Mouse (Mus musculus) cerebellum, adult 2 months (tissue): ENCODE data around the gene Glod4. TPM values are rescaled to one million over a fixed set of nuclear protein-coding genes. Genes with fewer than 3 reads are reported as not detected.

ENCODE experiments used
- DNase-seq, 2 experiments: peaks; one replicate each; pipeline ENCODE4 v3.0.0; 2021
- H3K27ac ChIP-seq: fragments of 200-500 bp; 2 replicates; pipeline ENCODE4 v1.5.1; 2012; ENCODE audit warnings: low read length, control low read depth, inconsistent platforms; ENCODE audit not compliant: insufficient read depth
- H3K27me3 ChIP-seq: fragments of 200-500 bp; 2 replicates; pipeline ENCODE4 v1.6.1; 2012; ENCODE audit warnings: inconsistent platforms, mild to moderate bottlenecking, low read length, moderate library complexity; ENCODE audit not compliant: control insufficient read depth, insufficient read depth
- H3K4me1 ChIP-seq: fragments of 200-500 bp; 2 replicates; pipeline ENCODE4 v1.6.1; 2011; ENCODE audit warnings: low read length; ENCODE audit not compliant: control insufficient read depth, insufficient read depth
- H3K4me3 ChIP-seq: fragments of 200-500 bp; replicated peaks from 2 replicates; pipeline ENCODE3; 2011; ENCODE audit warnings: mild to moderate bottlenecking, low read depth, low read length, control low read depth; ENCODE audit not compliant: insufficient read depth
- CTCF ChIP-seq: fragments of 200-500 bp; IDR thresholded peaks from 2 replicates; pipeline ENCODE4 v1.5.1; 2011; ENCODE audit warnings: low read depth, mild to moderate bottlenecking, control low read depth, low read length, moderate library complexity, borderline replicate concordance; ENCODE audit not compliant: insufficient read depth
- POLR2A ChIP-seq: fragments of 200-500 bp; IDR thresholded peaks from 2 replicates; pipeline ENCODE4 v1.6.1; 2011; ENCODE audit warnings: low read length, control low read depth, borderline replicate concordance; ENCODE audit not compliant: insufficient read depth
- WGBS: fragments of 180-500 bp; shearing (Covaris S2); methylation state at CpG from one replicate; pipeline ENCODE4 v1.1.7; 2018; 5-methylcytosine and 5-hydroxymethylcytosine counted together
- polyA plus RNA-seq: library from polyadenylated mRNA; depleted of rRNA; stranded (reverse); fragments of >200 nt; gene quantifications from 2 replicates; pipeline ENCODE4 v1.2.3, GENCODE M21; 2012; rRNA removed

The Glod4 gene
- polyA plus RNA-seq, 1 experiment, result 44.9 TPM

GRCm38 (mm10) chr11:76088506-76088905 is 155.0 kb downstream of the Glod4 start:
- DNase-seq, result no peak
- H3K4me3 ChIP-seq, result no peak overlapping the region
- WGBS, result 87% methylated on average over 4 of the region's 4 CpGs
- no peak overlapping the region for H3K27ac ChIP-seq
- H3K27me3 ChIP-seq, result no peaks in the 10 kb centered on the region
- TF ChIP-seq POLR2A, result no peak
- TF ChIP-seq CTCF, result no peak
- H3K4me1 ChIP-seq, result no peaks in the 10 kb centered on the region

DNA sequence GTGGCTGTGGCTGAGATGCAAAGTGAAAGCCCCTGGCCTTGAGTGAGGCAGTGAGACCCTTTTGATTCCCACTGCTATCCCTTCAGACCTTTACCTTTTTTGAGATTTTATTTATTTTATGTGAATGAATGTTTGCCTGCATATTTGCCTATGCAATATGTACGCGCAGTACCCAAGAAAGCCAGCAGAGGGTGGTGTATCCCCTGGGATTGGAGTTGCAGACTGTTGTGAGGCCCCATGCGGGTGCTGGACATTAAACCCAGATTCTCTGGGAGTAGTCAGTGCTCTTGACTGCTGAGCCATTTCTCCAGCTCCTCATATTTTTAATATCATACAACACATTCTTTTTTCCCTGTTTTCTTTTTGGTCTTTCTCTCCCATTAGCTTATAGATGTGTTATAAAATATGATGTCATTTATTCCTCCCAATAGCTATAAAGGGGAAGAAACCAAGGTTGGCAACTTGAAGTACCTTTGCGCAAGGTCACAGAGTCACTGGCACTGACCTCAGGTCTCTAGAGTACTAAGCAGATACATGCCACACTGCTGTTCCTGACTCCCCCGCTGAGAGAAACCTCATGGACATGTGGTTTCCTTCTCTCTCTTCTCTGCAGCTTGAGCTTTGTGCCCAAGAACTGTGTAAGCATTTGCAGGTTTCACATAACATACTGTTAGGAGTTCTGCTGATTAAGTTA is 157.5 kb downstream of the Glod4 start:
- Histone ChIP-seq H3K4me3 (no peak overlapping the region), H3K4me1 (no peaks in the 10 kb centered on the region), H3K27me3 (no peaks in the 10 kb centered on the region), H3K27ac (no peak overlapping the region)
- peak; percentile 63 for TF ChIP-seq CTCF
- TF ChIP-seq POLR2A, result no peak
- 79% methylated on average over 5 of the region's 5 CpGs for WGBS
- DNase-seq, result peak; percentile 16 to 44

DNA sequence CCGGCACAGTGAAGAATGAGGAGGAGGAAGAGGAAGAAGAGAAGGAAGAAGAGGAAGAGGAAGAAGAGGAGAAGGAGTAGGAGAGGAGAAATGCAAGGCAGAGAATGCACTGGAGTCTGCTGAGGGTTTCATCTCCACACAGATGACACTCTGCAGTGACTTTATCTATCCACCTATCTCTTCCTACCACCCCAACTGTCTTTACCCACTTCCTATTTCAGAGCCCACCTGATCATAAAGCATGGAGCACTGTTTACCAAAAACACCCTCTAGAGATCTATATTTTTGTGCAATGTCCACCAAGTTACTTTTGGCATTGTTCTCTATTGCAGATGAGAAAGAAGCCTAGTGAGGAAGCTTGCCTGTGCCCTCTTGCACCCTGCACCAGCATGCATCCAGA is 158.6 kb downstream of the Glod4 start:
- TF ChIP-seq CTCF (no peak), POLR2A (no peak)
- Histone ChIP-seq H3K27ac (no peak overlapping the region), H3K27me3 (no peaks in the 10 kb centered on the region), H3K4me1 (no peaks in the 10 kb centered on the region), H3K4me3 (no peak overlapping the region)
- 93% methylated on average over 1 of the region's 1 CpGs for WGBS
- DNase-seq, result no peak

DNA sequence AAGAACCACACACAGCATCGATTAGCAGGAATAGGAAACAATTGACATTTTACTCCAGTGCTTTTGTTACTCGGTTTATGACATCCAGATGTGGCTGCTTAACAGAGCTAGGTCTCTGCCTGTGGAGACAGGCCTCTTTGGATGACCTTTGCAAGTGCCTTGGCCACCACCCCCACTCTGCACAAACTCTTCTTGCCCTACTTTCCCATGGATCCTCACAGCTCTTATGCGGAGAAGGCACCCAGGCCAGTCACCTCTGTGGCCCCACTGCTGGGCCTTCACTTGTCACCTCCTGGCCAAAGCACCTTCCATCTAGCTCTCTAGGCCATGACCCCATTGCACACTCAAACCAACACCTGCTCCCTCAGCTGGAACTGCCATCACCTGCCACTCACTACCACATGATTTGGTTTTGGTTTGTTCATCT is 159.6 kb downstream of the Glod4 start:
- no peak for DNase-seq
- Histone ChIP-seq H3K4me1 (no peaks in the 10 kb centered on the region), H3K4me3 (no peak overlapping the region), H3K27ac (no peak overlapping the region), H3K27me3 (no peaks in the 10 kb centered on the region)
- 89% methylated on average over 3 of the region's 3 CpGs for WGBS
- TF ChIP-seq CTCF, result no peak
- no peak for TF ChIP-seq POLR2A

DNA sequence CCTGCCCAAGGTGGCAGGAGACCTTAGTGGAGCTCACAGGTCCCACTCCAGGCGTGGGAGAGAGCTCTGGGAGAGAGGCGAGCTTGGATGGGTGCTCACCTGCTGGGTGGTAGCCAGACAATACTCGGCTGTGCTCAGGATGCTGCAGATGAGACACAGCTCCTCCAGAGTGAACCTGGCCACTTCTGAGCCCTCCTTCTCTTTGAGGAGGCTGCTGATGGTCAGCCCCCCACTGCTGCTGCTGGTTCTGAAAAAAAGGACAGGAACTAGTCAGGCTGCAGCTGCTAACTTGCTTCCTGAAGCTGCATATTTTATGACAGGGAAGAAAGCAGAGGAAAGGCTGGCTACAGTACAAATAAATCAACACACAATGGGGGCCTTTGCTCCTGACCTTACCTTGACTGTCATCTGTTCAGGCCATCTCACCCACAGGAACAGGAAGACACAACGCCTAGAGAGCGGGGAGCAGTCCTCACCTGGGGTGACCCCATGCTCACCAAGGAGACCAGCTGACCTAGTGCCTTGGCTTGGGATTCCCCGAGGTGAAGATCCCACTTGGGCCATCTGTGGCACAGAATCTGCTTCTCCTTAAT is 162.4 kb downstream of the Glod4 start:
- TF ChIP-seq CTCF (no peak), POLR2A (no peak)
- WGBS, result 82% methylated on average over 6 of the region's 6 CpGs
- H3K4me3 ChIP-seq, result no peak overlapping the region
- no peaks in the 10 kb centered on the region for H3K4me1 ChIP-seq
- H3K27ac ChIP-seq, result no peak overlapping the region
- DNase-seq, result no peak
- no peaks in the 10 kb centered on the region for H3K27me3 ChIP-seq

DNA sequence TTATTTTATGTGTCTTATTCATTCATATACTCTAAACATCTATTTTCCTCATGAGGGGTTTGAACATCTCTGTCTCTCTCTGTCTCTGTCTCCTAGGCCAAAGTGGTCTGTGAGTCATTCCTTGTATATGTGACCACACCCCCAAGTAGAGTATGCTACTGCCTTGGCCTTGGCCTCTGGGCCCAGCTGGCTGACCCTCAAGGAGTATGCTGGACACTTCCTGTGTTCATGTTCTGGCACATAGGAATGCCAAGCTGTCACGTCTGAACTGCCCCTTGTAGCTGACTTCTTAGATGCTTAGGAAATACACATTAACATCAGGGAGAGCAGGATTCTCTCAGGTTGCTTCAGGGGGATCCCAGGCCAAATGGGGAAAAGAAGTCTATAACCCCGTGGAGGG is 163.2 kb downstream of the Glod4 start:
- Histone ChIP-seq H3K27me3 (no peaks in the 10 kb centered on the region), H3K4me1 (no peaks in the 10 kb centered on the region), H3K4me3 (no peak overlapping the region), H3K27ac (no peak overlapping the region)
- TF ChIP-seq POLR2A (no peak), CTCF (no peak)
- WGBS, result 54% methylated on average over 2 of the region's 2 CpGs
- no peak for DNase-seq

DNA sequence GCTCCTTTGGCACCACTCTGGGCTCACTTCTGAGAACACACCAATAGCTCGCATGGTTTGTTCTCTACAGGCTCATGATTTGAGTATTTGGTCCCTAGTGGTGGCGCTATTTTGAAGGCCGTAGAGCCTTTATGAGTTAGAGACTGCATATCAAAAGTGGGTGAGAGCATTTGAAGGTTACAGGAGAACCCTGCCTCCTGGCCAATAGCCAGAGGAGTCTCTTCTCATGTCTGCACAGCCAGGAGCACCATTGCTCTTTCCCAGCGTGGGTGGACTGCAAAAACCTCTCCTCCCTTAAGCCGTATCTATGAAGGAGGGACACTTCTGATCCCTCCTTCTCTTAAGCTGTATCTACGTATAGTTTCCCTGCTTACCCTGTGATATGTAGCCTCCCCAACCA is 166.2 kb downstream of the Glod4 start:
- Histone ChIP-seq H3K4me3 (no peak overlapping the region), H3K4me1 (no peaks in the 10 kb centered on the region), H3K27me3 (no peaks in the 10 kb centered on the region), H3K27ac (no peak overlapping the region)
- TF ChIP-seq CTCF (no peak), POLR2A (no peak)
- no peak for DNase-seq
- 87% methylated on average over 6 of the region's 6 CpGs for WGBS

GRCm38 (mm10) chr11:76074296-76075093 is 169.0 kb downstream of the Glod4 start:
- no peaks in the 10 kb centered on the region for H3K27me3 ChIP-seq
- no peak overlapping the region for H3K4me3 ChIP-seq
- no peak overlapping the region for H3K27ac ChIP-seq
- 48% methylated on average over 11 of the region's 11 CpGs for WGBS
- no peak for DNase-seq
- no peak for TF ChIP-seq POLR2A
- TF ChIP-seq CTCF, result no peak
- H3K4me1 ChIP-seq, result no peaks in the 10 kb centered on the region

Other genes starting within 250 kb of the Glod4 start
- 1.1 and 1.5 TPM in 2 replicates for gene 1700016K19Rik, start 243.8 kb downstream of the Glod4 start, polyA plus RNA-seq
- gene Rflnb, start 215.9 kb downstream of the Glod4 start, polyA plus RNA-seq, result 15.7 and 18.4 TPM in 2 replicates
- 64.3 and 70.8 TPM in 2 replicates for gene Vps53, start 64.1 kb downstream of the Glod4 start, polyA plus RNA-seq
- 25.7 and 29.2 TPM in 2 replicates for gene Fam57a, start 64.1 kb downstream of the Glod4 start, polyA plus RNA-seq
- gene Dbil5, start 26.1 kb downstream of the Glod4 start, polyA plus RNA-seq, result 1.2 and 1.4 TPM in 2 replicates
- 7.9 and 8.5 TPM in 2 replicates for gene Gemin4, start 26.1 kb downstream of the Glod4 start, polyA plus RNA-seq
- 19.9 and 21.3 TPM in 2 replicates for gene Mrm3, start within 50 bp of the Glod4 start, polyA plus RNA-seq
- 24.3 and 29.8 TPM in 2 replicates for gene Nxn, start 155.4 kb upstream of the Glod4 start, polyA plus RNA-seq
- 27.2 and 33.7 TPM in 2 replicates for gene Timm22, start 163.2 kb upstream of the Glod4 start, polyA plus RNA-seq